Mouse (Mus musculus) liver, embryonic 14.5 days (tissue): ENCODE results near the gene Mcf2l.

Experiments used
- CTCF ChIP-seq: IDR thresholded peaks from 2 replicates; pipeline ENCODE4 v1.5.1; 2016; ENCODE audit warnings: antibody characterized with exemption, low read depth, control low read depth
- EP300 ChIP-seq: IDR thresholded peaks from 2 replicates; pipeline ENCODE4 v1.6.1; 2016; ENCODE audit warnings: antibody characterized with exemption, low read depth

DNA sequence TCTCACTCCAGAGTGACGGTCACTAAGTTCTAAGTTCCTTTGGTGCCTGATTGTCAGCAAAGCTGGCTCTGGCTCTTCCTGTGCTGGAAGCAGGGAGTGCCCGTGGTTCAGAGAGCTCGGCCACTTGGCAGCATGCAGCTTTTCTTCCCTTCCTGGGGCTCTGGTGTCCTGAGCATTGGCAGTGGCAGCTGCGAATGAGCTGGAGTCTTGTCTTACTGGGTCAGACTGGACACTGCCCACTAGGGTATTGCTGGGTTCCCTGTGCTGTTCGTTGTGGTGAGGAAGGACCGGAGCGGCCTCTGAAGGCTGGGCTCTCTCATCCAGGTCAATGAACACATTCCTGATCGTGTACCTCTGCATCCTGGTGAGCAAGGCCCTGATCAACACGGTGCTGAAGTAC is 46.5 kb upstream of the Mcf2l start:
- TF ChIP-seq CTCF (no peak), EP300 (no peak)
